Mouse (Mus musculus) hindbrain, postnatal 0 days (tissue): ENCODE data around the gene Vil1. TPM values are rescaled to one million over a fixed set of nuclear protein-coding genes. Genes with fewer than 3 reads are reported as not detected.

Experiments used
- ATAC-seq: fragments of 200-750 bp; cut with Nextera tagmentation; 2 replicates; pipeline ENCODE4 v1.8.0; 2017; ENCODE audit warnings: mild to moderate bottlenecking, moderate TSS enrichment, moderate library complexity
- DNase-seq: peaks from one replicate; pipeline ENCODE4 v3.0.0-alpha.2; 2015; ENCODE audit warnings: low spot score
- H3K27ac ChIP-seq: fragments of 300-500 bp; sonication (generic); 2 replicates; pipeline ENCODE4 v1.5.1; 2014; ENCODE audit warnings: mild to moderate bottlenecking
- H3K27me3 ChIP-seq: fragments of 300-500 bp; sonication (generic); 2 replicates; pipeline ENCODE4 v1.6.1; 2014; ENCODE audit warnings: low read length, mixed read lengths; ENCODE audit not compliant: insufficient read depth
- H3K36me3 ChIP-seq: fragments of 300-500 bp; sonication (generic); 2 replicates; pipeline ENCODE4 v1.6.1; 2014; ENCODE audit warnings: low read length, mixed read lengths; ENCODE audit not compliant: insufficient read depth
- H3K4me1 ChIP-seq: fragments of 300-500 bp; sonication (generic); 2 replicates; pipeline ENCODE4 v1.6.1; 2014; ENCODE audit warnings: antibody characterized with exemption, low read length, mixed read lengths; ENCODE audit not compliant: insufficient read depth
- H3K4me2 ChIP-seq: fragments of 300-500 bp; sonication (generic); 2 replicates; pipeline ENCODE4 v1.6.1; 2014; ENCODE audit warnings: low read depth, mild to moderate bottlenecking, low read length, moderate library complexity, mixed read lengths
- H3K4me3 ChIP-seq: fragments of 300-500 bp; sonication (generic); 2 replicates; pipeline ENCODE4 v1.5.1; 2014; ENCODE audit warnings: low read length
- H3K9ac ChIP-seq: fragments of 300-500 bp; sonication (generic); replicated peaks from 2 replicates; pipeline ENCODE4 v1.6.1; 2014; ENCODE audit warnings: mild to moderate bottlenecking, low read length, moderate library complexity, mixed read lengths
- H3K9me3 ChIP-seq: fragments of 300-500 bp; sonication (generic); 2 replicates; pipeline ENCODE4 v1.6.1; 2016; ENCODE audit warnings: low read length, mixed read lengths
- CTCF ChIP-seq: IDR thresholded peaks from 2 replicates; pipeline ENCODE4 v1.5.1; 2016; ENCODE audit warnings: antibody characterized with exemption, control low read depth, low read depth
- WGBS: fragments of 180-500 bp; shearing (Covaris S2); extraction: QIAGEN DNeasy Blood & Tissue Kit; methylation state at CpG from one replicate; pipeline ENCODE4 v1.1.7; 2014; 5-methylcytosine and 5-hydroxymethylcytosine counted together
- microRNA counts: library from miRNA; unstranded; fragments of <30 nt; microRNA quantifications from one replicate; lab custom pipeline; 2015
- microRNA-seq, 2 experiments: library from miRNA; unstranded; fragments of <30 nt; microRNA quantifications; one replicate each; pipeline ENCODE4; 2016
- polyA plus RNA-seq: library from polyadenylated mRNA; unstranded; fragments of >200 nt; fragmentation: Nextera tagmentation; extraction: Ambion mirVana; gene quantifications from 2 replicates; pipeline ENCODE4 v1.2.1, GENCODE M21; 2015
- total RNA-seq: library from RNA; depleted of rRNA; stranded (reverse); fragments of >200 nt; gene quantifications from 2 replicates; pipeline ENCODE4 v1.2.3, GENCODE M21; 2014; rRNA removed

Vil1 gene
- total and polyA plus RNA-seq, 2 experiments from 2014 or later: 0.14 to 0.26 TPM

GRCm38 (mm10) chr1:74444538-74444937 is 35.4 kb downstream of the Vil1 start:
- H3K4me2 ChIP-seq: no peak overlapping the region
- H3K36me3 ChIP-seq: peaks cover 27% of the 10 kb centered on the region

GRCm38 (mm10) chr1:74452611-74453045 is 43.5 kb downstream of the Vil1 start:
- Histone ChIP-seq H3K9me3 (no peaks in the 10 kb centered on the region), H3K9ac (no peak overlapping the region), H3K4me2 (no peak overlapping the region), H3K4me3 (no peak overlapping the region), H3K4me1 (no peaks in the 10 kb centered on the region), H3K36me3 (peaks cover 47% of the 10 kb centered on the region), H3K27me3 (no peaks in the 10 kb centered on the region), H3K27ac (no peak overlapping the region)
- ATAC-seq (peak; percentile 74), DNase-seq (peak; percentile 52)
- peak; percentile 70 for TF ChIP-seq CTCF
- WGBS: 49% methylated on average over 4 of the region's 4 CpGs

More at GRCm38 (mm10) chr1:74444538-74444937, 35.4 kb downstream of the Vil1 start:
- Histone ChIP-seq H3K9me3 (no peaks in the 10 kb centered on the region), H3K4me1 (no peaks in the 10 kb centered on the region), H3K4me3 (no peak overlapping the region), H3K27ac (no peak overlapping the region), H3K27me3 (no peaks in the 10 kb centered on the region), H3K9ac (no peak overlapping the region)
- DNase-seq: no peak
- 92% methylated on average over 2 of the region's 2 CpGs for WGBS
- ATAC-seq: no peak
- no peak for TF ChIP-seq CTCF

- H3K27ac ChIP-seq: no peak overlapping the region
- H3K4me3 ChIP-seq: no peak overlapping the region
- H3K4me1 ChIP-seq: no peaks in the 10 kb centered on the region
- H3K36me3 ChIP-seq: peaks cover 24% of the 10 kb centered on the region; the same call in 1 of the 2 replicates
- peak; percentile 64 for TF ChIP-seq CTCF
- no peaks in the 10 kb centered on the region for H3K27me3 ChIP-seq
- no peak overlapping the region for H3K4me2 ChIP-seq
- no peaks in the 10 kb centered on the region for H3K9me3 ChIP-seq
- ATAC-seq (no peak), DNase-seq (peak; percentile 57)
- H3K9ac ChIP-seq: no peak overlapping the region
- 70% methylated on average over 2 of the region's 2 CpGs for WGBS
These were observed 51.1 kb downstream of the Vil1 start for GRCm38 (mm10) chr1:74460273-74460672.

MicroRNAs encoded within 50 kb of the gene (microRNA counts, 519-probe panel; counts per million panel counts)
- 3,872 counts per million, percentile 68 among the panel's probes with 10 or more counts for microRNA mmu-miR-26b (lab: Ali Mortazavi, UCI)

Small RNAs within 50 kb of the gene (microRNA-seq; reads per million reads assigned to microRNA genes)
- gene Mir26b: 21,208 to 21,834 reads per million in 2 experiments

Other genes with a start within 250 kb of the Vil1 start
- not detected in 2 replicates for gene Cxcr1, start 214.7 kb upstream of the Vil1 start, total RNA-seq
- gene Cxcr1, start 214.7 kb upstream of the Vil1 start, polyA plus RNA-seq: not detected in 2 replicates
- gene Arpc2, start 173.3 kb upstream of the Vil1 start, total RNA-seq: 108 and 131 TPM in 2 replicates
- gene Arpc2, start 173.3 kb upstream of the Vil1 start, polyA plus RNA-seq: 414 and 417 TPM in 2 replicates
- not detected in 2 replicates for gene Gpbar1, start 130.8 kb upstream of the Vil1 start, total RNA-seq
- gene Gpbar1, start 130.8 kb upstream of the Vil1 start, polyA plus RNA-seq: 0.16 TPM in 1 of 2 replicates, not detected in the other
- 131 and 161 TPM in 2 replicates for gene Aamp, start 124.6 kb upstream of the Vil1 start, total RNA-seq
- 212 and 219 TPM in 2 replicates for gene Aamp, start 124.6 kb upstream of the Vil1 start, polyA plus RNA-seq
- 102 and 113 TPM in 2 replicates for gene Pnkd, start 124.4 kb upstream of the Vil1 start, total RNA-seq
- gene Pnkd, start 124.4 kb upstream of the Vil1 start, polyA plus RNA-seq: 143 TPM in 2 replicates
- gene Tmbim1, start 103.8 kb upstream of the Vil1 start, total RNA-seq: 16.4 and 17.5 TPM in 2 replicates
- gene Tmbim1, start 103.8 kb upstream of the Vil1 start, polyA plus RNA-seq: 14.8 and 16.5 TPM in 2 replicates
- 0.75 and 1.9 TPM in 2 replicates for gene Catip, start 47.3 kb upstream of the Vil1 start, total RNA-seq
- gene Catip, start 47.3 kb upstream of the Vil1 start, polyA plus RNA-seq: 1.8 and 2.6 TPM in 2 replicates
- 3.6 and 10.6 TPM in 2 replicates for gene Slc11a1, start 34.2 kb upstream of the Vil1 start, total RNA-seq
- gene Slc11a1, start 34.2 kb upstream of the Vil1 start, polyA plus RNA-seq: 2.3 and 2.9 TPM in 2 replicates
- 35.7 and 38.4 TPM in 2 replicates for gene Ctdsp1, start 17.9 kb upstream of the Vil1 start, total RNA-seq
- 17.9 and 18.2 TPM in 2 replicates for gene Ctdsp1, start 17.9 kb upstream of the Vil1 start, polyA plus RNA-seq
- 30.3 and 36.7 TPM in 2 replicates for gene Cnot9, start 96.7 kb downstream of the Vil1 start, total RNA-seq
- 45.4 and 46.0 TPM in 2 replicates for gene Cnot9, start 96.7 kb downstream of the Vil1 start, polyA plus RNA-seq
- gene Plcd4, start 133.5 kb downstream of the Vil1 start, total RNA-seq: 11.0 and 11.5 TPM in 2 replicates
- 8.7 and 11.4 TPM in 2 replicates for gene Plcd4, start 133.5 kb downstream of the Vil1 start, polyA plus RNA-seq
- 13.0 and 25.3 TPM in 2 replicates for gene Usp37, start 134.9 kb downstream of the Vil1 start, total RNA-seq
- gene Usp37, start 134.9 kb downstream of the Vil1 start, polyA plus RNA-seq: 17.4 and 21.3 TPM in 2 replicates
- 13.3 and 15.1 TPM in 2 replicates for gene Zfp142, start 178.9 kb downstream of the Vil1 start, total RNA-seq
- 5.4 and 5.9 TPM in 2 replicates for gene Zfp142, start 178.9 kb downstream of the Vil1 start, polyA plus RNA-seq
- 15.2 and 29.9 TPM in 2 replicates for gene Bcs1l, start 178.9 kb downstream of the Vil1 start, total RNA-seq
- gene Bcs1l, start 178.9 kb downstream of the Vil1 start, polyA plus RNA-seq: 12.3 and 14.4 TPM in 2 replicates
- gene Rnf25, start 192.0 kb downstream of the Vil1 start, total RNA-seq: 64.1 and 77.7 TPM in 2 replicates
- gene Rnf25, start 192.0 kb downstream of the Vil1 start, polyA plus RNA-seq: 45.8 and 50.0 TPM in 2 replicates
- gene Stk36, start 192.1 kb downstream of the Vil1 start, total RNA-seq: 8.3 and 10.9 TPM in 2 replicates
- 9.4 and 9.6 TPM in 2 replicates for gene Stk36, start 192.1 kb downstream of the Vil1 start, polyA plus RNA-seq